Mouse (Mus musculus) embryonic fibroblast, embryonic 13.5 days (primary cell): ENCODE data around the gene Larp1.

ENCODE experiments used
- CTCF ChIP-seq: IDR thresholded peaks from 2 replicates; pipeline ENCODE4 v1.5.1; 2011; ENCODE audit warnings: mild to moderate bottlenecking, control low read depth, low read length, moderate library complexity, borderline replicate concordance; ENCODE audit not compliant: insufficient read depth
- POLR2A ChIP-seq: IDR thresholded peaks from 2 replicates; pipeline ENCODE4 v1.6.1; 2011; ENCODE audit warnings: low read depth, mild to moderate bottlenecking, control low read depth, low read length, moderate library complexity

DNA sequence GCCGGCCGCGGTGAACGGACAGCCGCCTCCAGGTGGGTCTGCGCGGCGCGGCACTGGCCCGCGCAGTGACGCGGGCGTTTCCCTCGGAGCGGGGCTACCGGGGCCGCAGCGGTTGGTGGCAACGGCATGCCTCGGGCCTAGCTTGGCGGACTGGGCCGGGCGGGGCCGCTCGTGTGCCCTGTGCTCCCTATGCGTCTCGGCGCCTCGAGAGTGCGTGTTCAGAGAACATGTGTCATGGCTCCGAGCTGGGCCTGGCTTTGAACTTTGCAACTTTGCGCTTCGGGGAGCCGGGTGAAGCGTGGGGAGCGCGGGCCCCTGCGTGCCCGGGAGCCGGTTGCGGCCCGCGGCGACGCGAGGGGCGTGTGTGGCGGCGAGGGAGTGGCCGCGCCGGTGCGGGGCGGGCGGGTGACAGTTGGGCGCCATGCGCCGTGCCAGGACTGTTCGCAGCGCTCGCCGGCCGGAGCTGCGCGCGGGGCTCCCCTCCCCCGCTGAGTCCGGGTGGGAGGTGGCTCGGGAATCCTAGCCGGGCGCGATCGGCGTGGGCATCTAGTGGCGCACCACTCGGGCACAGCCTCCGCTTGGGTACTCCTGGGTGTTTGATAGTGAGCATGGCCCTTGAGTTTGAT lies 765 bp downstream of the Larp1 start:
- no peak for TF ChIP-seq CTCF
- TF ChIP-seq POLR2A = no peak
